Mouse (Mus musculus) small intestine, adult 2 months (tissue): Measurements from ENCODE around the gene Ezh2.
"Not testable (repeated sequence)": the region's sequence is repeated elsewhere in the genome, so short reads cannot be mapped to it uniquely, and the experiment has no call there.

ENCODE experiments used
- CTCF ChIP-seq: fragments of 200-500 bp; IDR thresholded peaks from 2 replicates; pipeline ENCODE4 v1.5.1; 2012; ENCODE audit warnings: low read depth, mild to moderate bottlenecking, control low read depth, inconsistent platforms, low read length, moderate library complexity, mixed read lengths; ENCODE audit not compliant: insufficient replicate concordance, insufficient read length; ENCODE audit errors: extremely low read depth
- POLR2A ChIP-seq: fragments of 200-500 bp; IDR thresholded peaks from 2 replicates; pipeline ENCODE4 v1.6.1; 2012; ENCODE audit warnings: low read depth, mild to moderate bottlenecking, control low read depth, inconsistent platforms, low read length, moderate library complexity

DNA sequence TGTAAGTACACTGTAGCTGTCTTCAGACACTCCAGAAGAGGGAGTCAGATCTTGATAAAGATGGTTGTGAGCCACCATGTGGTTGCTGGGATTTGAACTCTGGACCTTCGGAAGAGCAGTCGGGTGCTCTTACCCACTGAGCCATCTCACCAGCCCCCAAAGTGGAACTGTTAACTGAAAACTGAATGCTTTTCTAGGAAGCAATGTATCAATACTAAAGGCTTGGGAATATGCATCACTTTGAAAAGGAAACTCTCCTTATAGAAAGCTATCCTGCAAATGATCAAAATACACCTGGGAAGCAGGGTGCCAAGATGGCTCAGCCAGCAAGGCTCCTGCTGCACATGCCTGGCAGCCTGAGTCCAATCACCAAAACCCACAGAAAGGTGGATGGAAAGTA, 7.8 kb downstream of the Ezh2 start:
- TF ChIP-seq CTCF, POLR2A: not testable (repeated sequence)
